Mouse (Mus musculus): ENCODE data around the gene Crb1.

DNA sequence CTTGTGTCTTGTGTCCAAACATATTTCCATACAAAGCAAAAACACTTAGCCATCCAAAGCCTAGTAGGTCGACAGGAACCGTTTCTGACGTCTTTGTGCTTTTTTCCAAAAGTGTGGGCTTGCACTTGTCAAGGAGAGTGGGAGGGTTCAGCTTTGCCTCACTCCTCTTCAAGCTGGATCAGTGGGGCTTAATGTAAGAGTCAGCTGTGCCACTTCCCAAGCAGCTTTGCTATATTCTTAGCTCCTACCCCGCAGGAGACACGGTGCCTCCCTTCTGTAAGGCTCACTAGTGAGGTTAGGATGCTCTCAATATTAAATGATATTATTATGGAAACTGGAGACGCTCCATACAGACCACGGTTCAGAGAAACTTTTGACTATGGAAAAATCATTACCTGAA, 121.3 kb downstream of the Crb1 start:
- TF ChIP-seq POLR2AphosphoS5 (IDR thresholded peaks at IDR 0.05; ENCODE audit: insufficient replicate concordance, low read depth, low read length) = no peak
- TF ChIP-seq GATA1 (IDR thresholded peaks at IDR 0.05; ENCODE audit: borderline replicate concordance, low read length) = no peak
- TF ChIP-seq CTCF (IDR thresholded peaks at IDR 0.05; ENCODE audit: low read depth, low read length) = no peak
- TF ChIP-seq TAL1 (conservative IDR thresholded peaks at IDR 0.05; ENCODE audit: low read depth, low read length) = no peak
- TF ChIP-seq GATA2 (IDR thresholded peaks at IDR 0.05; ENCODE audit: borderline replicate concordance, low read depth, low read length) = no peak

Data from G1E (cell line).